Mouse (Mus musculus): ENCODE measurements around the gene Map4k1.

Gene Map4k1

GRCm38 (mm10) chr7:28981651-28982273 is at the start of gene Map4k1, which contains the start of gene Eif3k:
Gene Map4k1, plus strand, starts transcription at chr7:28982050.
Gene Eif3k, minus strand, starts transcription at chr7:28981864.
- CTCF ChIA-PET, result interaction anchor here (0.6 to 1.3 kb wide), 4 partner anchors 12 to 58 kb away, joined by 3 to 13 read pairs (median 5); no protein-coding TSS in a partner anchor

GRCm38 (mm10) chr7:28932421-28933041 is 49.3 kb upstream of the Map4k1 start:
- CTCF ChIA-PET, result interaction anchor here (0.7 kb wide), 1 partner anchor 334 kb away, joined by 14 read pairs; no protein-coding TSS in a partner anchor

GRCm38 (mm10) chr7:28933825-28934224 is 48.0 kb upstream of the Map4k1 start:
- CTCF ChIA-PET, result no interaction called here

- CTCF ChIA-PET, result interaction anchor here (0.6 kb wide), 1 partner anchor 143 kb away, joined by 4 read pairs; no protein-coding TSS in a partner anchor
These were observed 45.1 kb upstream of the Map4k1 start for GRCm38 (mm10) chr7:28936787-28937186.

GRCm38 (mm10) chr7:28938654-28939053 is 43.2 kb upstream of the Map4k1 start:
- CTCF ChIA-PET, result interaction anchor here (0.6 kb wide), 1 partner anchor 9 kb away, joined by 3 read pairs; no protein-coding TSS in a partner anchor

GRCm38 (mm10) chr7:28939418-28940183 is 42.2 kb upstream of the Map4k1 start:
- CTCF ChIA-PET, result no interaction called here

GRCm38 (mm10) chr7:28941129-28941528 is 40.7 kb upstream of the Map4k1 start:
- CTCF ChIA-PET, result no interaction called here

- CTCF ChIA-PET, result no interaction called here
These were observed 40.3 kb upstream of the Map4k1 start for GRCm38 (mm10) chr7:28941542-28941941.

- CTCF ChIA-PET, result interaction anchor here (0.6 kb wide), 1 partner anchor 258 kb away, joined by 3 read pairs; no protein-coding TSS in a partner anchor
These were observed 38.2 kb upstream of the Map4k1 start for GRCm38 (mm10) chr7:28943451-28944180.

- CTCF ChIA-PET, result no interaction called here
These were observed 37.0 kb upstream of the Map4k1 start for GRCm38 (mm10) chr7:28944756-28945415.

- CTCF ChIA-PET, result interaction anchor here (0.5 to 0.6 kb wide), 2 partner anchors 8 to 36 kb away, joined by 7 to 8 read pairs; partner anchors contain the start of genes Eif3k and Map4k1
These were observed 36.2 kb upstream of the Map4k1 start for GRCm38 (mm10) chr7:28945416-28946270.

GRCm38 (mm10) chr7:28946271-28946610 is 35.6 kb upstream of the Map4k1 start:
- CTCF ChIA-PET, result interaction anchor here (0.5 to 0.6 kb wide), 2 partner anchors 8 to 36 kb away, joined by 7 to 8 read pairs; partner anchors contain the start of genes Eif3k and Map4k1

- CTCF ChIA-PET, result no interaction called here
These were observed 33.1 kb upstream of the Map4k1 start for GRCm38 (mm10) chr7:28948746-28949145.

GRCm38 (mm10) chr7:28949298-28949697 is 32.6 kb upstream of the Map4k1 start:
- CTCF ChIA-PET, result no interaction called here

GRCm38 (mm10) chr7:28950346-28951037 is 31.4 kb upstream of the Map4k1 start:
- CTCF ChIA-PET, result no interaction called here

GRCm38 (mm10) chr7:28951764-28952163 is 30.1 kb upstream of the Map4k1 start:
- CTCF ChIA-PET, result no interaction called here

GRCm38 (mm10) chr7:28952786-28953185 is 29.1 kb upstream of the Map4k1 start:
- CTCF ChIA-PET, result no interaction called here

GRCm38 (mm10) chr7:28953476-28954376 is 28.1 kb upstream of the Map4k1 start:
- CTCF ChIA-PET, result interaction anchor here (0.6 to 0.7 kb wide), 2 partner anchors 8 to 1538 kb away, joined by 3 to 8 read pairs; no protein-coding TSS in a partner anchor

Data from spleen, embryonic (tissue).